Mouse (Mus musculus): ENCODE measurements around the gene Col24a1.

GRCm38 (mm10) chr3:145259678-145260077, 32.6 kb upstream of the Col24a1 start:
- no peak for TF ChIP-seq CTCF (IDR thresholded peaks at IDR 0.05; ENCODE audit: low read depth)
- no peak for TF ChIP-seq EP300 (IDR thresholded peaks at IDR 0.05; ENCODE audit: low read depth)
